Mouse (Mus musculus) testis, adult 2 months (tissue): ENCODE results near the gene Anpep.

Experiments
- CTCF ChIP-seq: fragments of 200-500 bp; IDR thresholded peaks from 2 replicates; pipeline ENCODE4 v1.5.1; 2012; ENCODE audit warnings: low read depth, mild to moderate bottlenecking, inconsistent platforms, low read length, moderate library complexity; ENCODE audit not compliant: control insufficient read depth, insufficient read depth, insufficient replicate concordance
- POLR2A ChIP-seq: fragments of 200-500 bp; IDR thresholded peaks from 2 replicates; pipeline ENCODE4 v1.6.1; 2012; ENCODE audit warnings: low read depth, mild to moderate bottlenecking, inconsistent platforms, low read length, moderate library complexity; ENCODE audit not compliant: control insufficient read depth

DNA sequence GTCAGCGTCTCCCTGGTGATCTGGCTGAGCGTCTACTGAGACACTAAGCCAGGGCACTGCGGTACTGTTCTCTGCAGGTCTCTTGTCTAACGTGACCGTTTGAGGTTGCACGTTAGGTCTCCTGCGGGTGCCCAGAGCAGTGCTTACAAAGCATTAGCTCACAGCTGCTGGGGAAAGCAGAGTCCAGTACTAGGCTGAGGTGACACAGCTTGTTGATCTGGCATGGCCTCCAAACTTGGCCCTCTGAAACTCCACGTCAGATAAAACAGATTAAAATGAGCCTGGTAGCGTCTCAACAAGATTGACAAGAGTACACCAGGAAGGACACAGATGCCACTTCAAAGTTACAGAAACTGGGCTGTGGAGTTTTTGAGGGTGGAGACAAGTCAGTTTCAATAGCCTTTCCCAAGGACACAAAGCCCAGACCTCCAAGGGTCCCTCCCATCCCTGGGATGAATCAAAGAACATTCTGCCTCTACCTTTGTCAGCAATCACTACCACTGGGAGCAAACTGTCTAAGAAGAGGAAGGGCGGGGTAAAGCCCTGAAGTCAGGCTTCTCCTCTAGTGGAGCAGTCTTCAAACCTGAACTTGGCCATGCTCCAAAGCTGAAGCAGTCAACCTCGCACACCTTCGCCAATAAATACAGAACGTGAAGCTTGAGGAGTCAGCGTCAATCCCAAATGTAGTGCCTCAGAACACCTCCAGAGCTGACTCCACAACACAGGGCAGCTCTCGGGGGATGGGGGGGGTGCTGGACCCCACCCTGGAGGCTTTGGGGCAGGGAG, 29.8 kb upstream of the Anpep start:
- TF ChIP-seq POLR2A (no peak), CTCF (no peak)
